ENCODE assay signal across 8 mouse cellular contexts in the genomic region with DNA sequence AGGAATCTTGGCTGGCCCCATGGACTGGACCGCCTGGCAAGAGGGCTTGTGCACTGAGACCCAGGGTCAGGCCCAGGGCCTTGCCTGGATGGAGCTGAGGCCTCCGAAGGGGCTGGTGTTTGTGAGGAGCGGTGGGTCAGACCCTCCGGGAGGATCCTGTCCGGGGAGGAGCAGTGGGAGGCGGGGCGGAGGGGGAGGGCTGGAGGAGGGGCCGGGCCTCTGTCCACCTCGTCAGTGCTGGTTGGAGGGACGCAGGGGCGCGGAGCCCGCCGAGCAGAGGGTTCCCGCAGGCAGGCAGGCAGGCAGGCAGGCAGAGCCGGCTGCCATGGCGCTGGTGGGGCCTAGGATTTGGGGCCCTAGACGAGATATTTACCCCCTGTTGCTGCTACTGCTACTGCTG. TPM values are rescaled to one million over a fixed set of nuclear protein-coding genes. Genes with fewer than 3 reads are reported as not detected.
DNase-seq lines count a peak whose midpoint lies in the region; ATAC-seq and TF ChIP-seq lines count a peak whose summit lies in the region.

Gene Crb2, plus strand, starts transcription at position 234 of the 400 bp plus-strand sequence.

- peaks cover 44% of the 10 kb centered on the region for H3K4me1 ChIP-seq in heart, embryonic 15.5 days (replicated peaks)
- H3K4me1 ChIP-seq in embryonic facial prominence, embryonic 10.5 days, result peaks cover 71% of the 10 kb centered on the region
- H3K4me1 ChIP-seq in intestine, postnatal 0 days (replicated peaks; ENCODE audit: control insufficient read depth, insufficient read depth, low read length), result 0 out of 2 replicates have a peak, but pooled peaks cover 3% of the 10 kb centered on the region
- peaks cover 52% of the 10 kb centered on the region for H3K4me1 ChIP-seq in neural tube, embryonic 11.5 days (ENCODE audit: control insufficient read depth, insufficient read depth, low read length)

- H3K9me3 ChIP-seq in heart, embryonic 15.5 days (replicated peaks), result no peaks in the 10 kb centered on the region
- no peaks in the 10 kb centered on the region for H3K9me3 ChIP-seq in embryonic facial prominence, embryonic 10.5 days
- no peaks in the 10 kb centered on the region for H3K9me3 ChIP-seq in intestine, postnatal 0 days (ENCODE audit: control insufficient read depth)
- no peaks in the 10 kb centered on the region for H3K9me3 ChIP-seq in neural tube, embryonic 11.5 days (ENCODE audit: control insufficient read depth, low read length)

- H3K4me2 ChIP-seq in heart, embryonic 15.5 days, result peak within 1 kb of the TSS; percentile 65
- H3K4me2 ChIP-seq in intestine, postnatal 0 days (replicated peaks; ENCODE audit: low read depth), result peak within 1 kb of the TSS; percentile 55
- H3K4me2 ChIP-seq in neural tube, embryonic 11.5 days (ENCODE audit: low read depth), result peak within 1 kb of the TSS; percentile 68

- H3K27me3 ChIP-seq in heart, embryonic 15.5 days, result peaks cover 21% of the 10 kb centered on the region
- peaks cover 38% of the 10 kb centered on the region for H3K27me3 ChIP-seq in embryonic facial prominence, embryonic 10.5 days (replicated peaks; ENCODE audit: low read depth, poor library complexity, severe bottlenecking)
- peaks cover 8% of the 10 kb centered on the region for H3K27me3 ChIP-seq in intestine, postnatal 0 days (replicated peaks; ENCODE audit: control insufficient read depth, insufficient read depth, low read length)
- no peaks in the 10 kb centered on the region for H3K27me3 ChIP-seq in neural tube, embryonic 11.5 days (ENCODE audit: control insufficient read depth, insufficient read depth, low read length)

- WGBS in heart, embryonic 15.5 days, result 7% methylated on average over 16 of the region's 18 CpGs
- WGBS in embryonic facial prominence, embryonic 10.5 days, result under 1% methylated on average over 18 of the region's 18 CpGs
- WGBS in intestine, postnatal 0 days, result 3% methylated on average over 17 of the region's 18 CpGs
- under 1% methylated on average over 10 of the region's 18 CpGs for WGBS in neural tube, embryonic 11.5 days

- H3K4me3 ChIP-seq in heart, embryonic 15.5 days, result peak within 1 kb of the TSS; percentile 40
- H3K4me3 ChIP-seq in embryonic facial prominence, embryonic 10.5 days, result peak within 1 kb of the TSS; percentile 64
- peak within 1 kb of the TSS; percentile 17 for H3K4me3 ChIP-seq in intestine, postnatal 0 days (ENCODE audit: low read depth, low read length)
- peak within 1 kb of the TSS; percentile 53 for H3K4me3 ChIP-seq in neural tube, embryonic 11.5 days (ENCODE audit: low read depth, low read length)

- TF ChIP-seq CTCF in intestine, postnatal 0 days (IDR thresholded peaks at IDR 0.05; ENCODE audit: low read depth), result no peak

- H3K27ac ChIP-seq in heart, embryonic 15.5 days, result no peak within 1 kb of the TSS
- H3K27ac ChIP-seq in embryonic facial prominence, embryonic 10.5 days (replicated peaks), result peak within 1 kb of the TSS; percentile 81
- no peak within 1 kb of the TSS for H3K27ac ChIP-seq in intestine, postnatal 0 days (ENCODE audit: low read depth, low read length)
- H3K27ac ChIP-seq in neural tube, embryonic 11.5 days (ENCODE audit: low read depth, low read length), result peak within 1 kb of the TSS; percentile 49; the same call in 1 of the 2 replicates

- H3K9ac ChIP-seq in heart, embryonic 15.5 days, result peak within 1 kb of the TSS; percentile 33
- no peak within 1 kb of the TSS for H3K9ac ChIP-seq in intestine, postnatal 0 days (ENCODE audit: low read depth, low read length)
- H3K9ac ChIP-seq in neural tube, embryonic 11.5 days (ENCODE audit: low read length), result peak within 1 kb of the TSS; percentile 71

- no peak for ATAC-seq in heart, embryonic 15.5 days (replicated peaks; ENCODE audit: insufficient number of reproducible peaks, insufficient read depth, low FRiP score, low read depth)
- ATAC-seq in intestine, postnatal 0 days, result no peak
- peak; percentile 33 for ATAC-seq in neural tube, embryonic 11.5 days (ENCODE audit: insufficient read depth, low FRiP score, low TSS enrichment)

- no peaks in the 10 kb centered on the region for H3K36me3 ChIP-seq in heart, embryonic 15.5 days
- H3K36me3 ChIP-seq in embryonic facial prominence, embryonic 10.5 days (replicated peaks), result no peaks in the 10 kb centered on the region
- H3K36me3 ChIP-seq in intestine, postnatal 0 days (ENCODE audit: control insufficient read depth, insufficient read depth), result no peaks in the 10 kb centered on the region
- no peaks in the 10 kb centered on the region for H3K36me3 ChIP-seq in neural tube, embryonic 11.5 days (ENCODE audit: control insufficient read depth, insufficient read depth, low read length)

- DNase-seq in heart, adult 8-10 months (ENCODE audit: low spot score), result no peak
- DNase-seq in embryonic facial prominence, embryonic 10.5 days (ENCODE audit: low spot score), result peak; percentile 90
- peak; percentile 78 for DNase-seq in neural tube, embryonic 11.5 days (ENCODE audit: low spot score)
- DNase-seq in left cerebral cortex, adult 8-10 months (ENCODE audit: low spot score in 2 of 2), result no peak
- DNase-seq in gastrocnemius, postnatal 25 days, result no peak
- no peak for DNase-seq in natural killer cell, adult 2 months (ENCODE audit: low spot score in 2 of 2)

RNA-seq across cellular contexts. Expression of gene Crb2, which starts in this region (rescaled TPM):
- 1.3 and 2.1 TPM in 2 replicates for polyA plus RNA-seq in heart, embryonic 15.5 days (2015; fragmentation: Nextera tagmentation; extraction: Ambion mirVana)
- total RNA-seq in heart, adult 8-10 months (2022), result 1 to 10 TPM in 1 of 4 experiments, under 1 TPM in 3; 0.41 to 1.1 (median 0.77) TPM
- 7.3 and 11.9 TPM in 2 replicates for polyA plus RNA-seq in embryonic facial prominence, embryonic 10.5 days (2016; fragmentation: Nextera tagmentation; extraction: Ambion mirVana)
- polyA plus RNA-seq in intestine, postnatal 0 days (2015; fragmentation: Nextera tagmentation; extraction: Ambion mirVana), result 0.51 and 0.60 TPM in 2 replicates
- polyA plus RNA-seq in neural tube, embryonic 11.5 days (2014; fragmentation: Nextera tagmentation; extraction: Ambion mirVana), result 7.4 and 8.4 TPM in 2 replicates
- 1 to 10 TPM; 3.1 to 5.0 (median 4.3) TPM for total RNA-seq in left cerebral cortex, adult 8-10 months (2022)
- not detected for total RNA-seq in gastrocnemius, postnatal 25 days (2021)

Comparison
In these comparisons a context has a peak if more than half of its experiments do, and no peak if none do; other contexts are left out.
1. H3K27ac ChIP-seq: peak in embryonic facial prominence, embryonic 10.5 days (single experiment) and neural tube, embryonic 11.5 days (single experiment); none in heart, embryonic 15.5 days (single experiment) and intestine, postnatal 0 days (single experiment).
2. DNase-seq: peak in embryonic facial prominence, embryonic 10.5 days (single experiment) and neural tube, embryonic 11.5 days (single experiment); none in heart, adult 8-10 months (single experiment), left cerebral cortex, adult 8-10 months (0 of 2), gastrocnemius, postnatal 25 days (single experiment) and natural killer cell, adult 2 months (0 of 2).
3. Peak in every context shown above with its lines, with median percentiles within 50 percentile points of each other: H3K4me2 ChIP-seq and H3K4me3 ChIP-seq.